Mouse (Mus musculus): ENCODE measurements around the gene Stxbp5.

The Stxbp5 gene

GRCm38 (mm10) chr10:9760264-9760663, 140.6 kb downstream of the Stxbp5 start:
- no peak for DNase-seq (ENCODE audit: extremely low read depth, low read depth, low spot score)

DNA sequence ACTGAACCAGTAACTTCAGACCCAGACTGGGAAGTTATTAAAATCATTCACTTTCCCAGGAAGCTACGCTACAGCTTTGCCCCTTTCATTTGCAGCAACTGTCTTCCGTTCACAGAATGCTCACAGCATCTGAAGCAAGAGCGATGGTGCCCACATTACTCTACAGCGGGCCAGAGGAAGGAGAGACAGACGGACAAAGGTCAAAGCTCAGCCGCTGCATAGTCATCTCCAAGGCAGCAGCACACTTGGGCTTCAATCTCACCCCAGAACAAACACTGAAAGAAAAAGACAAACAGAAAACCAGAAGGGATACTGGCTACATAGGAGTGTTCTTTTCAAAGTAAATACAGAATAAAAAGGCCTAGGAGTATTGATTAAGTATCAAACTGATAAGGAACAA, 144.3 kb downstream of the Stxbp5 start:
- no peak for DNase-seq (ENCODE audit: extremely low read depth, low read depth, low spot score)

GRCm38 (mm10) chr10:9754893-9755541, 145.9 kb downstream of the Stxbp5 start:
- DNase-seq (ENCODE audit: extremely low read depth, low read depth, low spot score) = no peak

DNA sequence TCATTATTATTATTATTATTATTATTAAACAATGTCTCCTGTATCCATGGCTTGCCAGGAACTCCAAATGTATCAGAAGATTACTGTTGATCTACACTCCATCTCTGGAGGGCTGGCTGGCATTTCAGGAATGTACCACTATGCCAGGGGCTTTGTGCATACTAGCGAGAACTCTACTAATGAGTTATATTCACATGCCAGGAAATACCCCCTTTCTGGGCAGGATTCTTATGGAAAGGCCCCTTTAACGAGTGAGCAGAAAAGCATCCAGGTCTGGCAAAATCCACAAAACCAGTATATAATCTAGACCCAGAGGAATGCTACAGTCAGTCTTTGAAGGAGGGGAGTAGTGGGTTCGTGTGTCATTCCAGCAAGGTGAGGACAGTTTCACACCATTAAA, 167.0 kb downstream of the Stxbp5 start:
- DNase-seq (ENCODE audit: extremely low read depth, low read depth, low spot score) = no peak

DNA sequence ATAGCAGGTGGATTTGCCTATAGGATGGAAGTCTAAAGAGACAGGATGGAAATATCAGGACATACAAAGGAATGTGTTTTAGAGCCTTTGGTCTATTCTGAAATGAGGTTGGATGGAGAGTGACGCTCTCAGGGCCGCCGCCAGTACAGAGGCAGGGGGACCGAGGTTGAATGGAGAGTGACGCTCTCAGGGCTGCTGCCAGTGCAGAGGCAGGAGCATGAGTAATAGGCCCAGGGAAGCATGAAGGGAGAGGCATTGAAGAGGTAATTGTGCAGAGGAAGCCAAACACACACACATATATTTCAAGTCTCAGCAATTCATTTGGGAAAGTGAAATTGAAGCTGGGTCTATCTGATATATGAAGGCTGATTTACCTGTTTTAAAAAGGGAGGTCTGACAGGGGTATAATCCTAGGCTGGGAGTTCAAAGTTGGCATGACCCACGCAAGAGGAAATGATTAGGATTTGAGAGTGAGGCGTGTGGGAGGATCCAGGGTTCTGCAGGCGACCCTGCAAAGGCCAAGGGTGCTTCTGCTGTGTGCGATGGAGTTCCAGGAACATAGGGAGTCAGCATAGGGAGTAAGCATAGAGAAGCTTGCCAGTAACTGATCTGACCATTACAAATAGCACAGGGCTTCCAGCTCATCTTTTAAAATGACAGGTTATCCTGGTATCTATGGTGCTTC, 168.7 kb downstream of the Stxbp5 start:
- DNase-seq (ENCODE audit: extremely low read depth, low read depth, low spot score) = no peak

GRCm38 (mm10) chr10:9722519-9723303, 178.2 kb downstream of the Stxbp5 start:
- no peak for DNase-seq (ENCODE audit: extremely low read depth, low read depth, low spot score)

DNA sequence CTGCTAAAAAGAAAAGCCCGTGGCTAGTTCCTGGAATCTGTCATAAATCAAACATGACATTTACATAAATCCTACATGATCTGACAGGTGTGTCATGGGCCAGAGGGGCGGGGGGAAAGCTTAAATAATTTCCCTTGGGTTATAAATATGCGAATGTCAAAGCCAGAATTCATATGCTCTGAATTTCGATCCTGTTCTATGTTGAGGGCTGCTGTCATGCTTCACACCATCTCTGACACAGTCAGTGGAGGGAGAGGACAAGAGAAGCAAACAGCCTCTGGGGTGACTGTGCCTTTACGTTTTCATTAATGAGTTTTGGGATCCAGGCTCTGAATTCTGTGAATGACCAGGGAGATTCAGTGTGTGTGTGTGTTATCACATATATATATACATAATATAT, 180.9 kb downstream of the Stxbp5 start:
- no peak for DNase-seq (ENCODE audit: extremely low read depth, low read depth, low spot score)

DNA sequence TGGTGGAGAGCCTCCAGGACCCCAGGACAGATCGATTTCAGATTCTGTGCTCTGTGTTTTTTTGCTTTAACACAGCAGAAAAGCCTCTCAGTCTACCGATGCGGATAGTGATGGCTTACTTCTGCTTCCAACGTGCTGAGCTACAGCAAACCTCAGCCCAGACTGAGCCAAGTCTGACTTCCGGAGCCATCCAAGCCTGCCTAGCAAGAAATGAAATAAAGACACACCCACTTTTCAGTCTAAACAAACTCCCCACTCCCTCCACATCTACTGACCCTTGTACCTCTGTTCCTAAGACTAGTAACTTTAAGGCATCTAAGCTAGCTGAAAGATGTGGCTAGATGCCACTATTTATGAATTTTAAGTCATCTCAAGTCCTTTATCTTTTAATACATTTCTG, 182.8 kb downstream of the Stxbp5 start:
- DNase-seq (ENCODE audit: extremely low read depth, low read depth, low spot score) = no peak
